Mouse (Mus musculus) mouse embryonic stem cell (cell line): ENCODE data around the gene Hdac4.

Experiments
- in situ Hi-C, 2 experiments: fragments of 300-500 bp; cut with MboI; formaldehyde crosslinking; loops; 1 replicate in 1 of 2; 3 replicates in 1 of 2; pipeline ENCODE4 v1.14.3; 2019 to 2020; ENCODE audit warnings: low sequenced_read_pairs in 2 of 2, low pct_unique_long_range_greater_than_20kb in 1 of 2, mixed read lengths in 1 of 2; ENCODE audit not compliant: unreplicated experiment in 1 of 2

Gene Hdac4

DNA sequence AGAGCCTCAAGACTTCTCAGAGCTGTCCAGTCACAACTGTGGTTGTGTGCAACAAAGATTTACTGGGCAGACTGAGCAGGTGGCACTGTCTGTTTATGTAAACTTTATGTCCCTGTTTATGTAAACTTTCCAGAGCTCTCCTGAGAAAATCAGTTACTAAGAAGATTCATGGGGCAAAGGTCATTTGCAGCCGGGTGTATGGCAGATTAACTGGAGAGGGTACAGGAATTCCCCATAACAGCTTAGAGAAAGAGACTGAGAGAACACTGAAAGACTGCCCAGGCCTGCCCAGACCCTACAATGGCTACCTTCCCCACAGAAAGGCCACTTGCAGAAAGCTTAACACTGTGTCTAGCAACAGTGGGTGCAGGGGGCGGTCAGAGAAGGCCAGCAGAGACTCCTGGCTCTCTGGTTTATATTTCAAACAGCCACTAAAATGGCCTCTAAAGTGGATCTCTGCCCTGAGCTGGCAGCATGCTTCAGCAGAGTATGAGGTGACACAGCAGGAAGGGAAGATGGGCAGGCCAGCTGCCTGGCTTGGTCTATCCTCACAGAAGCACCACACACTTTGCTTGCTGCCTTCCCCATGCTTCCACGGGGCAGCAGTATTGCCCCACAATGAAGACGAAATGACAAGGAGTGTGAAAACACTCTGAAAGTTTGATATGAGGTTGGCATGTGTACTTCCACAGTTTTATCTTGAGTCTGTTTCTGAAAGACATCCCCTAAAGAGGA, 179.4 kb downstream of the Hdac4 start:
- in situ Hi-C loops = no loop called here

DNA sequence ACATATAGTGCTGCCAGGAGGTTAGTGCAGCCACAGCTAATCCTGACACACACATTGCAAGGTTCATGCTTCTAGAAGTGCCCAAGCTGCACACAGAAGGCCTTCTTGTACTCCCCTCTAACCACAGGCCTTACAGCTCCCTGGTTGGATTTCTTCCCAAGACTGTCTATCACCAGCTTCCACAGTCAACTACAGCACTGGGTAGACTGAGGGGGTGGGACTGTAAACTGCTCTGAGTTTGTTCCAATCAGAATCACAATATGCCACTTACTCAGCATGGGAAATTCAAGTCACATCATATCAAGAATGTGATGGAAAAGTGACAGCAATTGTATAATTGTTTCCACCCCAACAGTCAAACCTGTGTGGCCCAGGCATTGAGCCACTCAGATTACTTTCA, 180.2 kb downstream of the Hdac4 start:
- in situ Hi-C loops = no loop called here

DNA sequence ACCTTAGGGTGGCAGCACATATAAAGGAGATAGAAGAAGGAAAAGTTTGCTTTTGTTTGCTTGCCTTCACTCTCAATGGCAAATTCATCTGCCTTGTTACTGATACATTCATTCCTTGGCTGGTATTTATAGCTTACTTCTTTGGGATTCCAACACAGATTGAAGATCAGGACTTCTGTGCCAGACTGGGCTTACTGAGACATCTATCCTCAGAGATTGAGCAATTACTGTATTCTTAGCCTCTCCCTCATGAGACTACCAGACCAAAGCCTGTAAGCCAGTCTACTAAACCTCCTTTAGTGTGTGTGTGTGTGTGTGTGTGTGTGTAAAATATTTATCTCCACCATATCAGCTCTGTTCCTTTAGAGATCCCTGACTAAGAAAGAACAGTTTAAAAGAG, 181.0 kb downstream of the Hdac4 start:
- in situ Hi-C loops = no loop called here

DNA sequence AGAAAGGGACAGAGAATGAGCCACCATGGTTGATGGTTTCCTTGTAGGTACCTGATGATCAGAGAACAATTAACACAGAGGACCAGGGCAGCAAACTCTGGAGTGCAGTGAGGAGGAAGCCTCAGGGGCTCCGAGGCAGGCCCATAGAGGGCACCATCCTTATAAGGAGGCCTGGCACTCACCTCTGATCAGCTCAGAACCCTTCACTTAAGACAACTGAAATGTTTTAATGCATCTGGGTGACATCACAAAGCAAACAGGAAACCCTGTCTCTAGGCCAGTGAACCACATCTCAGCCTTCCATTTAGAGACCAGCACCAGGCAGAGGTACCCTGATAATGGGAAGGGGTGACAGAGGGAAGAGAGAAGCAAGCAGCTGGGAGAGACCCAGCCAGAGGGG, 188.8 kb downstream of the Hdac4 start:
- in situ Hi-C loops = no loop called here

DNA sequence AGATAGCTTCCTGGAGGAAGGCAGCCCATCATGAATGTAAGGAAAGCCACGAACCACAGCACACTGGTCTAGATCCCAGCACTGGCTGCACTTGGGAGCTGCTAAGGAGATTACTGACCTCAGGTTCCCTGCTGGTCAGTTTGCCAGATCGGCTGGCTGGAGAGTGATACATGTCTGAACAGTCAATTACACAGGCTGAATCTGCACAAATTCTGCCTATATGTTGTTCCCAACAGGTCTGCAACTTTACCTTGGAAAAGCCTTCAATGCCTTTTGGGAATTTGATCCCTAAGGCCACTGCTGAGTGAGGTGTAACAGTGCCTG, 189.9 kb downstream of the Hdac4 start:
- in situ Hi-C loops = no loop called here

DNA sequence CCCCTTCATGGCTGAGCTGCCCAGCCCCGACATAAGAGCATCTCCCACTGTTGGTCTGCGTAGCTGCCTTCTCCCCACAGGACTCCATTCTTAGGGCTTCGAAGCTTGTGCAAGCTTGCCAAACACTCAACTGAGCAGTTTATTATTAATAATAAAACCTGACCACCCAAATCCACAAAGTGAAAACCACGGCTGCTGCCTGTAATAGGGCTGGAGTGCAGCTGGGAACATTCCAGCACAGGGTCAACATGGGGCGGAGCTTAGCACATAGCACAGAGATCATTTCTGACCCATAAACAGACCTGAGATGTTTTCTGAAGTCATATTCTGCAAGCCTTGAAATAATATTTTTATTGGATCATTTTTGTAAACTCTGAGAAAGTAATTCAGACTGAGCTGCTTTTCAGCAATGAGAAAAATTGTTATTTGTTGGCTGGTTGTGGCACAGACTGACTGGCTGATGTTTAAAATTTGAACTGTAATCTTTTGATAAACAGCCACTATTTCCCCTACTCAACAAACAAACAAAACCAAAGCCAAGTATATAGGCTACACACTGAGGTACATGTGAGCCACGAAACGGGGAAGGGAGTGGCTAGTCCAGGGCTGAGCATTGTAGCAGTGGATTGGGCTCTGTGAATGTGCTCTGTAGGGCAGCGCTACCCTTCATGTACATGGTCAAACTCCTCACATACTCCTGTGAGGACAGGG, 190.4 kb downstream of the Hdac4 start:
- in situ Hi-C loops = no loop called here

DNA sequence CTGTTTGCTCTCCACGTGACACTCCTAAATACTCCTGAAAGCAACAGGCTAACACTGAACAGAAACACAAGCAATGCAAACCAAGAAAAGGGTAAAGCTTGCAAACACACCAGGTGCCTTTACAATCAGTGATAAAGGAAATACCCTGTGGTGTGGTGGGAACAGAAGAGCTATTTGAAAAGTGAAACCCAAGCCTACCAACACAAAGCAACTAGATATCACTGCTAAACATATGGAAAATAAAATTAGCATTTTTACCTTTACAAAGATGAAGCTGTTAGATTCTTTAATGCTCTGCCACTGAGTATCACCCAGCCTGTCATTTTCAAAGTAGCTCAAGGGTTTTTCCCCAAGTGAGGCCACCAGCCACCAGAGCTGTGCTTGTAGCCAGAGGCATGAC, 191.4 kb downstream of the Hdac4 start:
- in situ Hi-C loops = no loop called here

DNA sequence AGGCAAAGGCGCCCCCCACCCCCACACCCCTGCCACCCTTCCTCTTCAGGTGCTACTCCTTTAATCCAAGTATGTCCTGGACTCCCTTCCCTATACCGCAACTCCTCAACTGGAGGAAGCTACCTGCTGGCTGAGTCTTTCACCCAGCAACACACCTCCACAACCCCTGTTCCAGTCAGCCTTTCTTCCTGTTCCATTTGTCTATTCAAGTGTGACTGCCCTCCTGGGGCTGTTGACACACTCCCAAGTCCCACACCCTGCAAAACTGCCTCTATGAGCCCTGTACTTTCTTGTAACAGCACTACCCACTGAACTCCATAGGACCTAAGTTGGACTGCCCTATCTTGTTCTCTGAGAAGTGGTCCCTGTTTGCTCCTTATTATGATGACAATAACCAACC, 195.3 kb downstream of the Hdac4 start:
- in situ Hi-C loops = no loop called here

DNA sequence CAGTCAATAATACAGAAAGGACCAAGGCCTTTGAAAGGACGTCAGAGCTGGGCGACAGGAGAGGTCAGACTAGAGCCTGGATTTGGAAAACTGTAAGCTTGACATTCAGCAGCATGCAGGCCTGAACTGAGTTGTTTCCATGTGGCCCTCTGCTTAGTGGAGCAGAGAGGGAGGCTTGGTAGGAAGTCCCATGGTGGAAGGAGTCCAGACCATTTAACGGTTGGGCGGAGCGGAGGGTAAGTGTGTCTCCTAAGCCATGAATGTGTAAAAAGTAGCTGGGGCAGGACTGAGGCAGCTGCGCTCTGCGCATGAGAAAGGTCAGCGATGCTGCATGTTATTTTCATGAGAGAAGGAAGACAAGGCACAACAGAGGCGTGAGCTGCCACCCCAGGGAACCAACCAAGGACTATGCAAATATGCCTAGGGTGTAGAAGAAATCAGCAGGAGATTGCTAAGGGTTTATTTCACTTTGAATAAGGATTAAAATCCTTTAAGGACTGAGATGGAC, 201.8 kb downstream of the Hdac4 start:
- in situ Hi-C loops = no loop called here

DNA sequence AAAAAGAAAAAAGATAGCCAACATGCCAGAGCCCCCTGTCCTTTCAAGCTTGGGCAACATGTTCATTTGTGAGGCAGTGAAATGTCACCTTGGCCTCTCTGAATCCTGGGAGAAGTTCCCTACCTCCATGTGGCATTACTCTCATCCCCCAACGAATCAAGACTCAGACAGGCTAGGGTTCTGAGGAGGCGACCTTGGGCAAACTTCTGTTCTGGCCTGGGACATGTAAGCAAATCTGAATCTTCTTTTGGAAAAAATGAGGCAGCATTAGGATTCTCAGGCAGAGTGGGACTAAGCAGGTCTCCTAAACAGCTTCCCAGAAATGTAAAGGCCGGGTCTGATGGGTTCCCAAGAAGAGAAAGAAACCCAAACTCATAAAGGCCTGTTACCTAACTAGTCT, 202.8 kb downstream of the Hdac4 start:
- in situ Hi-C loops = no loop called here

DNA sequence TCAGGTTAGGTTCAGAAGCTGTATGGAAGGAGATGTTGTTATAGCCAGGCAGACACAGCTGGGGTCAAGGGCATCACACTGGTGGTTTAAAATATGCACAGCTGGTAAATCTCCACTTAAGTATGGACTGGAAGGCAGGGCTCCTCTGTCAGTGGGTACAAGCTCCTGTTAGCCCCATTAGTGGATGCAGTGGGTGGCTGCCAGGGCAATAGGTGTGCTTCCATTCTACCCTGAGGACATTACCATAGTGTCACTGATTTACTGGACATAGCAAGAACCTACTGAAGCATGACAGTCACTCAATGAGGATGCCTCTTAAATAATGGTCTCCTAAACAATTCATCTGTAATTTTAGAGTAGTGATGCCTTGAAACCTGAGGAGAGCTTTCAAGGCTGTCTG, 203.9 kb downstream of the Hdac4 start:
- in situ Hi-C loops = no loop called here

DNA sequence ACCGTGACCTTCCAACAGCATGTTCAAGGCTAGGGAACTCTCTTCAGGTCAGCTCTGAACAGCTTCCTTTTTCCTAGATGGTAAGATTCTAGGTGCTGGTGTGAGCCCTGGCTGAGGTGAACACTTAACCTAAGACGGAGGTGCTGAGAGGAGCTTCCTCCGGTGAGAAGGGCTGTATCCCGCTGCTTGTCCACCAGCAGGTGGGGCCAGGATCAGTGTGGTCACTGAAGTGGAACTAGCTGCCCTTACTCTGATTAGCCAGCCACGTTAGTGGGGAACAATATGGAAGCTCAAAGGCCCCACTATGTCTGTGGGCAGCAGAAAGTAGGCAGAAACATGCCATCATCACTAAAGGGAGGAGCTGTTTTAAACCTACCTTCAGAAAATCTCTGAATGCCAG, 204.6 kb downstream of the Hdac4 start:
- in situ Hi-C loops = no loop called here

DNA sequence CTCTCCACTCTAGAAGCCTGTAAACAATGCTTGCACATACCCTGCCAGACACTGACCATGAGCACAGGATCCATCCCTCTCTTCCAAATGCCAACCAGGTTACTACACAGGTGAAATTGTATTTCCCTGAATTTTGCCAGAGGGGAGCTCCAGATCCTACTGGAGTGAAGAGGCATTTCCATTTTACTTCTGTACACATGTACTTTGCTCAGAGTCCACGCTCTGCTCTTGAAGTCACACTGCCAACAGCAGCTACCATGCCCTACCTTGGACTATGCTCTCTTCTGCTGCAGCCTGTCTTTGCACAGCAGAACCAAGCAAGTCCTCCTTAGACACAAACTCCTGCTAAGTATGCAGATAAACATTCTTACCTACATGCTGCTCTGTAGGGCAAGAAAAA, 206.6 kb downstream of the Hdac4 start:
- in situ Hi-C loops = no loop called here

DNA sequence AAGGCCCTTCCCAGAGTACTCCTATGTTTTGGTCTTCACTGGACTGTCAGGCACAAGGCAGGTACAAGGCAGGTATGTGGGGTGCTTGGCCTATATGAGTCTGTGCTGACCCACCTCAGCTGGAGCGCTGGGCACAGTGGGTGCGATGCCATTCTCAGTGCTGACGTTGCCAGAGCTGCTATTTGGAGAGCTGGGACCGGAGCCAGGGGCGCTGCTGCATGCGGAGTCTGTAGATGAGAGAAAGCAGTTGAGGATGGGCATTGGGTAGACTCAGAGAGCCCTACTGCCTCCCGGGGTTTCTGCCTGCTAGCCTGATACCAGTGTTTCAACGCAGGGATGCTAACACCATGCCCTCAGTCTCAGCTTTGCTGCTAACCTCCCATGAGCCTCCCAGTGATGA, 208.1 kb downstream of the Hdac4 start:
- in situ Hi-C loops = no loop called here

DNA sequence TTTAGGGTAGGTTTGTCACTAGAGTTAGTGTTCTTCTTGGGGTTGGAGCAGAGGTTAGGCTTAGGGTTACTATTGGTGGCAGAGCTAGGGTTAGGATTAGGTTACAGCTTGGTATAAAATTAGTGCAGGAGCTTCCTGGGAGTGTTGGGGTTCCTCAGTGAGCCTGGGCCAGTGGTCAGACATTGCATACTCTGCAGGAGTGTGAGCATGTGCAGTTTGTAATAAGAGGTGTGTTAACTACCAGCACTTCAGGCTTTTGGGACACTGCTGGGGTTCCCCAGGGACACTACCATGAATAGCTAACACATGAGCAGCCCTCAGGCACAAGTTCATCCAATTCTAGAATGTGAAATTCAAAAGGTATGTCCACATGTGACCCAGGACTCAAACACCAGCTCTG, 209.7 kb downstream of the Hdac4 start:
- in situ Hi-C loops = no loop called here

DNA sequence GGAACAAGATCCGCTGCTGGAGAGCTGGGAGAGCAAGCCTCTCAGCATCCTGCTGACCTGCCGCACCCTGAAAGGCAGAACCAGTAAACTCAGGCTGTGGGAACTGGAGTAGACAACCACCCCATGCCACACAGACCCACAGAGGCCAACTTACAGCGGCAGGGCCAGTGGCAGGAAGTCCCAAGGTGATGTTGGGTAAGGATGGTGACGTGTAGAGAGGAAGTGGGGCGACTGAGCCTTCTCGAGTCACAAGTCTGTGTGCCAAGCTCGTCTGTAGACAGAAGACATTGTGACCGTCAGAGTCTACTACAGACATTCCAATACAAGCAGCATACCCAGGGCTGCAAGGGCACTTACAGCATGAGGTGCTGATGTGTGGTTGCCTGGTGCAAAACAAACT, 211.0 kb downstream of the Hdac4 start:
- in situ Hi-C loops = no loop called here

DNA sequence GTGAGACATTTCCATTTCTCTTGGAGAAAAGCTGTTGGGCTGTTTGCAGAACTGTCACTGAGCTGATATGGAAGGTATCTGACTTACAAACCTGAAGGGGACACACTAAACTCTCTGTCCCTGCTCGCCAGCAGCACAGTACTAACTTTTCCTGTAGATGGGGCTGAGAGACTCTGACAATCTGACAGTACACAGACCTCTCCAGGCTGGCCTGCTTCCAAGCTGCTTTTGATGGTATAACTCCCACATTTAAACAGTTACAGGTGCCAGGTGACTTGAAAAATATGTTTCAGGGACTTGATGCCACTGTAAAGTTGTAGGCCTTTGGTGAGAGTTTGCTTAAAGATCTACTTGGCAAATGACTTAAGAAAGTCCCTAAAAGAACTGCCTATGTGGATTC, 214.1 kb downstream of the Hdac4 start:
- in situ Hi-C loops = no loop called here

DNA sequence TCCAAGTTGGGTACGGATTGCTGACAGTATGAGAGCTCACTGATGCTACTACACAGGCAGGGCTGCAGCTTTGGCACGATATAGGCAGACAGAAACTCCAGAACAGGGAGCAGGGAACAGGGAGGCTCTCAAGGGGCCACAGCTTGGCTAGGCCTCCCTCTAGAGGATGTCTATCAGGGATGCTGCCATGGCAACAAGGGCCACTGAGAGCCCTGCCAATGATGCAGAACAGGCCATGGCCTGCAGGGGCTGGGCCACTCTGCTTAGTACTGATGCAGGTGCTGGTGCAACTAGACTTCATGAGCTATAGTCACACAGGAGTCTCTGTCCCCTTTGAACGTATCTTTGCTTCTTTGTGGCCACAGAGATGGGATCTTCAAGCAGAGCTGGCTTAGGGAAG, 217.1 kb downstream of the Hdac4 start:
- in situ Hi-C loops = no loop called here

DNA sequence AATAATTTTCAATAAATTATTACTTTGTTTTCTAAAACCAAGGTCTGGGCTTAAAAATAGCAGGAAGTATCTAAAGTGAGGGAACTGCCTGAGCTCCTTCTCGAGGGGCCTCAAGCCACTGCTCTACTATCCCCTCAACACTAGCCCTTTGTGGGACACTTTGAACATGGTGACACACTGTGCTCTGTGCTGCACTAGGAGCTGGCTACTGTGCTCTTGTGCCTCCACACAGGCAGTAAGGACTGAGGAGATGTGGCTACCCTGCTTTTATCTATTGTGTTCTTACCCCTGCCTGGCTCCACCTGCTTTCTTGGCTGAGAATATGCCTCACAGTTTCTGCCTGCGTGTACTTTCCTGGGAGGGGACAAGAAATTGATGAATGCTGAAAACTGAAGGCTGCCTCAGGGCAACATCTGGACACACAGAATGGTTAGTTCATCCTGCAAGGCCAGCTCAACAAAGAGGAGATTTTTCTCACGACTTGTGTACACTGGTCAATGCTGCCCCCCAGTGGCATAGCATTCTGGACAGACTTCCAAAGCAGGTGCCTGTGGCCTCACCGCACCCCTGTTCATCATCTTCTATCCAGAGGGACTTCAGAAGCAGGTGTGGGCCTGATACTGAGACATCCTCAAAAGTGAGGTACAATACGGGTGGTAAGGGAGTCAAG, 226.7 kb downstream of the Hdac4 start:
- in situ Hi-C loops = no loop called here

DNA sequence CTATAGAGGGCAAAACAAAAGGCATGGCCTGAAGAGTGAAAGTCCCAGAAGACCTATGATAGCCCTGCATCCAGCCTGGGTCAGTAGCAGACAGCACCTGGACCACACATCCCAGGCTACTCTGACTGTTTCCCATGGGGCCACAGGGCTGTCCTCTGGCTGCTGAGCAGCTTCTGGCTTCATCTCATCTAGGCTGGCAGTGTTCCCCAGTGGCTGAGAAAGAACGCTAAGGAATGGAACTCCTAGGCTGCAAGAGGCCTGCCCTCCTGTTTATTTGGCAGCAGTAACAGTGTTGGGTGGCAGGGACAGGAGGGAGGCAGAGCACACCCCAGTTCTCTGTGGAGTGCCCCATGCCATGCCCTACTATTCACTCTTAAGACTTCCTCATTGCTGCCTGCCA, 228.5 kb downstream of the Hdac4 start:
- in situ Hi-C loops = no loop called here
